Mouse (Mus musculus) heart, embryonic 15.5 days (tissue): ENCODE data around the gene Adap1. TPM values are rescaled to one million over a fixed set of nuclear protein-coding genes. Genes with fewer than 3 reads are reported as not detected.

ENCODE experiments used
- ATAC-seq: fragments of 200-750 bp; cut with Nextera tagmentation; replicated peaks from 2 replicates; pipeline ENCODE4 v1.8.0; 2017; ENCODE audit warnings: low read depth, moderate TSS enrichment; ENCODE audit not compliant: insufficient number of reproducible peaks, insufficient read depth, low FRiP score
- H3K27ac ChIP-seq: fragments of 300-500 bp; sonication (generic); 2 replicates; pipeline ENCODE4 v1.5.1; 2015; ENCODE audit warnings: mild to moderate bottlenecking, inconsistent platforms
- H3K27me3 ChIP-seq: fragments of 300-500 bp; sonication (generic); 2 replicates; pipeline ENCODE4 v1.6.1; 2015; ENCODE audit warnings: inconsistent platforms
- H3K36me3 ChIP-seq: fragments of 300-500 bp; sonication (generic); 2 replicates; pipeline ENCODE4 v1.6.1; 2015; ENCODE audit warnings: mild to moderate bottlenecking, inconsistent platforms
- H3K4me1 ChIP-seq: fragments of 300-500 bp; sonication (generic); replicated peaks from 2 replicates; pipeline ENCODE4 v1.6.1; 2015; ENCODE audit warnings: inconsistent platforms
- H3K4me2 ChIP-seq: fragments of 300-500 bp; sonication (generic); 2 replicates; pipeline ENCODE4 v1.6.1; 2015; ENCODE audit warnings: inconsistent platforms, mild to moderate bottlenecking, moderate library complexity
- H3K4me3 ChIP-seq: fragments of 300-500 bp; sonication (generic); 2 replicates; pipeline ENCODE4 v1.5.1; 2015; ENCODE audit warnings: mild to moderate bottlenecking, inconsistent platforms
- H3K9ac ChIP-seq: fragments of 300-500 bp; sonication (generic); 2 replicates; pipeline ENCODE4 v1.6.1; 2015; ENCODE audit warnings: mild to moderate bottlenecking, inconsistent platforms
- H3K9me3 ChIP-seq: fragments of 300-500 bp; sonication (generic); replicated peaks from 2 replicates; pipeline ENCODE4 v1.6.1; 2016; ENCODE audit warnings: inconsistent platforms
- WGBS: fragments of 180-500 bp; shearing (Covaris S2); methylation state at CpG from one replicate; pipeline ENCODE4 v1.1.7; 2015; ENCODE audit warnings: mixed read lengths; 5-methylcytosine and 5-hydroxymethylcytosine counted together
- microRNA counts: library from miRNA; unstranded; fragments of <30 nt; microRNA quantifications from one replicate; lab custom pipeline; 2016
- microRNA-seq: library from miRNA; unstranded; fragments of <30 nt; microRNA quantifications from one replicate; pipeline ENCODE4, GENCODE M21; 2016
- polyA plus RNA-seq: library from polyadenylated mRNA; unstranded; fragments of >200 nt; fragmentation: Nextera tagmentation; extraction: Ambion mirVana; gene quantifications from 2 replicates; pipeline ENCODE4 v1.2.1, GENCODE M21; 2015

The Adap1 gene
- polyA plus RNA-seq, 1 experiment from 2014 or later: 1.9 TPM

DNA sequence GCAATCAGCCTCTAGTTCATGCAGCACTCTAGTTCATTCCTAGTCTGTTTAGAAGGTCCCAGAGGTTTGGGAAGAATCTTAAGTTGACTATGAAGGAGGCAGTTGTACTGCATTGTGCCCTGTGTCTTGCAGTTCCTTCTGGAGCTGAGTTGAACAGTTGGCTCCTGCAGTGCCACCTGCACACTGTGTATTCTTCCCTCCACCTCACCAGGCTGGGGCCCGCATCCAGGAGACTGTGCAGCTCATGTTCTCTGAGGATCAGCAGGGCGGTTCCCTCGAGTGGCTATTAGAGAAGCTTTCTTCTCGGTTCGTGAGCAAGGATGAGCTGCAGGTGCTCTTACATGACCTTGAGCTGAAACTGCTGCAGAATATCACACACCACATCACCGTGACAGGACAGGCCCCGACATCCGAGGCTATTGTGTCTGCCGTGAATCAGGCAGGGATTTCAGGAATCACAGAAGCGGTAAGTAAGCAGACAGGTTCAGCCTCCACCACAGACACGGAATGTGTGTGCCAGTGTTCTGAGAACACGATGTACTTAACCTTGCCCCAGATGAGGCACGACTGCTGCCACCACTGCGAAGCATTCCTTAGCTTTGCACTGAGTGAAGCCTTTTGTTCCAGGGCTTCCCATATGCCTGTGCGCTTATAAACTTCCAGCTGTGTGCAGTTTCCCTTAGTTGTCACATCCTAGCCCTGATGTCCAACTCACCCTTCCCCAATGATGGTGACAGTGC, 84.2 kb downstream of the Adap1 start:
- Histone ChIP-seq H3K9me3 (no peaks in the 10 kb centered on the region), H3K4me3 (no peak overlapping the region), H3K27ac (peak overlapping the region; percentile 52), H3K36me3 (peaks cover 59% of the 10 kb centered on the region), H3K9ac (no peak overlapping the region), H3K4me2 (no peak overlapping the region), H3K27me3 (no peaks in the 10 kb centered on the region), H3K4me1 (peaks cover 29% of the 10 kb centered on the region)
- ATAC-seq: 0 out of 2 replicates have a peak, but pooled peaks have one; percentile 20
- WGBS: 66% methylated on average over 15 of the region's 15 CpGs

DNA sequence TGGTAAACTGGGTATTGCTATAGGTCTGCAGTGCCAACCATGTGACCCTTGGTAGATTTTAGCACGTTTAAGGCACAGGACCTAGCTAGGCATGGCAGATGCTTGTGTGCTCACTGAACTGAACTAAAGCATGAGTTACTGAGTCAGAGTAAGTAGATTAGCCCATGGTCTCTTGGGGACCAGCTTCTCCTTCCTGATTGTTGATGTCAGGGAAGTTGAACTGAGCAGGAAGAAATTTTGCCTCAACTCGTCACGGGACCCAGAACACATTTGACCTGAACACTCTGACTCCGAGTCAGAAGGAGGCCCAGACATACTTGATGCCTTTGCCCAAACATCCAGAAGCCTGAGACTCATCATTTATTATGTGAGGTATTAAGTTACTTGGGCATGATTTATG, 88.0 kb downstream of the Adap1 start:
- ATAC-seq: no peak
- Histone ChIP-seq H3K9ac (no peak overlapping the region), H3K27me3 (no peaks in the 10 kb centered on the region), H3K4me1 (peaks cover 18% of the 10 kb centered on the region; the same call in 1 of the 2 replicates), H3K27ac (no peak overlapping the region), H3K36me3 (peaks cover 78% of the 10 kb centered on the region), H3K9me3 (no peaks in the 10 kb centered on the region), H3K4me2 (no peak overlapping the region), H3K4me3 (no peak overlapping the region)
- 80% methylated on average over 4 of the region's 4 CpGs for WGBS

- WGBS: 90% methylated on average over 4 of the region's 4 CpGs
- H3K36me3 ChIP-seq: peaks cover 89% of the 10 kb centered on the region
- no peak for ATAC-seq
Observed at GRCm38 (mm10) chr5:139234423-139234822, 91.0 kb downstream of the Adap1 start.

DNA sequence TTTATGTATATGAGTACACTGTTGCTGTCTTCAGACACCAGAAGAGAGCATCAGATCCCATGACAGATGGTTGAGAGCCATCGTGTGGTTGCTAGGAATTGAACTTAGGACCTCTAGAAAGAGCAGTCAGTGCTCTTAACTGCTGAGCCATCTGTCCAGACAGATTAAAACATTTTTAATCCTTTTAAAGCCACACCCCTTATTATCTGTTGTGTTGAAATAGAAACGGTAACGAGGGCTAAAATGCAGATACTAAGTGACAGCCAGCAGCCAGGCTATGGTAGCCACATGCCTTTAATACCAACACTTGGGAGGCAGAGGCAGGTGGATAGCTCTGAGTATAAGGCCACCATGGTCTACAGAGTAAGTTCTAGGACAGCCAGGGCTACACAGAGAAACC, 93.3 kb downstream of the Adap1 start:
- peaks cover 84% of the 10 kb centered on the region for H3K36me3 ChIP-seq
- no peak overlapping the region for H3K27ac ChIP-seq
- WGBS: 84% methylated on average over 3 of the region's 3 CpGs
- H3K27me3 ChIP-seq: no peaks in the 10 kb centered on the region
- no peak for ATAC-seq
- no peak overlapping the region for H3K4me2 ChIP-seq
- no peaks in the 10 kb centered on the region for H3K9me3 ChIP-seq
- no peak overlapping the region for H3K4me3 ChIP-seq
- H3K4me1 ChIP-seq: no peaks in the 10 kb centered on the region
- H3K9ac ChIP-seq: no peak overlapping the region

More at GRCm38 (mm10) chr5:139234423-139234822, 91.0 kb downstream of the Adap1 start:
- Histone ChIP-seq H3K4me3 (no peak overlapping the region), H3K4me2 (no peak overlapping the region), H3K27ac (no peak overlapping the region), H3K27me3 (no peaks in the 10 kb centered on the region), H3K9me3 (no peaks in the 10 kb centered on the region), H3K4me1 (no peaks in the 10 kb centered on the region), H3K9ac (no peak overlapping the region)

- H3K36me3 ChIP-seq: peaks cover 84% of the 10 kb centered on the region
- no peaks in the 10 kb centered on the region for H3K9me3 ChIP-seq
- H3K9ac ChIP-seq: no peak overlapping the region
- no peak for ATAC-seq
- no peaks in the 10 kb centered on the region for H3K4me1 ChIP-seq
- H3K27ac ChIP-seq: no peak overlapping the region
- no peaks in the 10 kb centered on the region for H3K27me3 ChIP-seq
- WGBS: 90% methylated on average over 3 of the region's 3 CpGs
- no peak overlapping the region for H3K4me2 ChIP-seq
- no peak overlapping the region for H3K4me3 ChIP-seq
Observed at GRCm38 (mm10) chr5:139229716-139230115, 95.7 kb downstream of the Adap1 start.

DNA sequence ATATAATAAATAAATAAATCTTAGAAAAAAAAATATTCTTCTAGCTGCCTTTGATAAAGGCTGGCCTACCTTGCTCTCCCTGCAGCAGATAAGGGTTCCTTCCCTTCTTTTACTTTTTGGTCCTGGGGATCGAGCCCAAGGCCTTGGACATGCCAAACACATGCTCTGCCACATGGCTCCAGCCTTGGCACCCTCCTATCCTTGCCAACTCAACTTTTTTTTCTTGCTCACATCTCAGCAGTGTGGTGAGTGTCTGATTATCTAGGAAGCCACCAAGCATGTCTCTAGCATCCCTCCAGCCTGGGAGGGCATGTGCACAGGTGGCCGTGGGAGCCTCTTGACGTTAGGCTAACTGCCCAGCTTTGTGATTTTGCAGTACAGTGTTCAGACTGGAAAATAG, 97.1 kb downstream of the Adap1 start:
- H3K9ac ChIP-seq: no peak overlapping the region
- no peak for ATAC-seq

GRCm38 (mm10) chr5:139227645-139228044, 97.8 kb downstream of the Adap1 start:
- Histone ChIP-seq H3K27me3 (no peaks in the 10 kb centered on the region), H3K9me3 (no peaks in the 10 kb centered on the region), H3K9ac (no peak overlapping the region), H3K4me2 (no peak overlapping the region), H3K36me3 (peaks cover 82% of the 10 kb centered on the region), H3K4me1 (no peaks in the 10 kb centered on the region), H3K4me3 (no peak overlapping the region), H3K27ac (no peak overlapping the region)
- ATAC-seq: no peak
- 93% methylated on average over 2 of the region's 2 CpGs for WGBS

More for the DNA sequence above, 97.1 kb downstream of the Adap1 start:
- no peak overlapping the region for H3K27ac ChIP-seq
- H3K27me3 ChIP-seq: no peaks in the 10 kb centered on the region
- no peaks in the 10 kb centered on the region for H3K4me1 ChIP-seq
- WGBS: 90% methylated on average over 3 of the region's 3 CpGs
- no peaks in the 10 kb centered on the region for H3K9me3 ChIP-seq
- peaks cover 86% of the 10 kb centered on the region for H3K36me3 ChIP-seq
- H3K4me3 ChIP-seq: no peak overlapping the region
- H3K4me2 ChIP-seq: no peak overlapping the region

DNA sequence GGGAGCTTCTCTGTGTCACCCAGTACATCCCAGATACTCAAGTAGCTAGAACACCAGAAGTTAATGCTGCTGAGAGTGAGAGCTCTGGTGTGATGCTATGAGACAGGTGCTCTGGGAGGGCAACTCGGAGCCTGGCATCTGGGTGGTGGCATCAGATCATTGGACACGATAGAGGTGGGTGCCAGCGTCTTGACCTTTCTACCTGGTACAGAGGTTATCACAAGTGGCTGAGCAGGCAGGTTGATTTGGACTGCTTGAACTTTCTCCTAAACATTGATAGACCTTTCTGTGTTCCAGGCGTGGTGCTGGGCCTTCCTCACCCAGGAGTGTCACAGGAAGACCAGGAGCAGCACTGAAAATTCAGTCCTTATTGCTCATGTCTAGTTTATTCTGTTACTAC, 98.2 kb downstream of the Adap1 start:
- H3K36me3 ChIP-seq: peaks cover 83% of the 10 kb centered on the region
- WGBS: 93% methylated on average over 4 of the region's 4 CpGs
- H3K9ac ChIP-seq: no peak overlapping the region
- no peak for ATAC-seq
- no peak overlapping the region for H3K4me3 ChIP-seq
- no peak overlapping the region for H3K27ac ChIP-seq
- H3K9me3 ChIP-seq: no peaks in the 10 kb centered on the region
- no peak overlapping the region for H3K4me2 ChIP-seq
- H3K27me3 ChIP-seq: no peaks in the 10 kb centered on the region
- H3K4me1 ChIP-seq: no peaks in the 10 kb centered on the region

- WGBS: 94% methylated on average over 10 of the region's 10 CpGs
- H3K36me3 ChIP-seq: peaks cover 64% of the 10 kb centered on the region
Observed at GRCm38 (mm10) chr5:139223331-139223730, 102.1 kb downstream of the Adap1 start.

More at GRCm38 (mm10) chr5:139223331-139223730, 102.1 kb downstream of the Adap1 start:
- Histone ChIP-seq H3K4me1 (no peaks in the 10 kb centered on the region), H3K9me3 (no peaks in the 10 kb centered on the region), H3K9ac (no peak overlapping the region), H3K4me3 (no peak overlapping the region), H3K27ac (no peak overlapping the region), H3K4me2 (no peak overlapping the region), H3K27me3 (no peaks in the 10 kb centered on the region)
- ATAC-seq: no peak

MicroRNAs within 50 kb of the gene (microRNA counts, 519-probe panel; counts per million panel counts)
- microRNA mmu-miR-339-3p (lab: Ali Mortazavi, UCI) (not detected), microRNA mmu-miR-339-5p (lab: Ali Mortazavi, UCI) (not detected)

Small RNA genes within 50 kb of the gene (microRNA-seq; reads per million reads assigned to microRNA genes)
- gene Mir339: 442 reads per million, percentile 72 among the genes with 10 or more reads in this experiment

Other genes with a start within 250 kb of the Adap1 start
- 10.1 and 12.3 TPM in 2 replicates for gene Prkar1b, start 175.6 kb downstream of the Adap1 start, polyA plus RNA-seq
- gene Dnaaf5, start 175.4 kb downstream of the Adap1 start, polyA plus RNA-seq: 5.0 and 8.5 TPM in 2 replicates
- 32.4 and 38.9 TPM in 2 replicates for gene Sun1, start 125.0 kb downstream of the Adap1 start, polyA plus RNA-seq
- gene Get4, start 73.3 kb downstream of the Adap1 start, polyA plus RNA-seq: 132 and 146 TPM in 2 replicates
- gene Cox19, start 25.8 kb upstream of the Adap1 start, polyA plus RNA-seq: 69.7 and 77.3 TPM in 2 replicates
- gene Cyp2w1, start 27.0 kb upstream of the Adap1 start, polyA plus RNA-seq: 0.47 TPM in 1 of 2 replicates, not detected in the other
- 14.0 and 14.7 TPM in 2 replicates for gene Gpr146, start 52.1 kb upstream of the Adap1 start, polyA plus RNA-seq
- 0.63 and 0.76 TPM in 2 replicates for gene C130050O18Rik, start 79.7 kb upstream of the Adap1 start, polyA plus RNA-seq
- gene Gper1, start 97.5 kb upstream of the Adap1 start, polyA plus RNA-seq: 1.5 and 5.4 TPM in 2 replicates
- 15.5 and 19.5 TPM in 2 replicates for gene 3110082I17Rik, start 134.9 kb upstream of the Adap1 start, polyA plus RNA-seq
- 7.2 and 9.8 TPM in 2 replicates for gene Zfand2a, start 158.9 kb upstream of the Adap1 start, polyA plus RNA-seq
- not detected in 2 replicates for gene Uncx, start 217.9 kb upstream of the Adap1 start, polyA plus RNA-seq